Mouse (Mus musculus): ENCODE measurements around the gene Fam161b. TPM values are rescaled to one million over a fixed set of nuclear protein-coding genes. Genes with fewer than 3 reads are reported as not detected.
A peak's percentile ranks its signal among the peaks of the same experiment; 100 is the strongest.

Gene Fam161b
- polyA plus RNA-seq, 1 experiment from 2014 or later, result 0.91 TPM

DNA sequence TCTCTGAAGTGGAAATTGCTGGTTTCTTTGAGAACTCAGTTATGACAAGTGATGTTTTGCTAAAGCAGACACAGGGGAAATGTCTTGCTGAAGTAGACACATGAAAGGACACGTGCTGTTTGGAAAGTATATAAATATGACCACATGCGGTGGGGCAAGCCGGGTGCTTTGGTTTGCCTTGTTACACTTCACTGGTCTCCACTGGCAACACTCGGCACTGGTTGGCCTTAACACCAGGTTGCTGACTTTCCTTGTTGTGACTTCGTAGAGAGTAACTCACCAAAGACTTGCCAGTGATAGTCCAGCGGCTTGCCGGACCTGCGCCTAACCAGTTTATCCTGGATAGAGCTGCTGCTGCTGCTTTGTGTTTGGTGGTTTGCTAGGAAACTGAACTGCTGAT is 26.5 kb upstream of the Fam161b start:
- Histone ChIP-seq H3K9me3 (ENCODE audit: control insufficient read depth) (no peaks in the 10 kb centered on the region), H3K27me3 (replicated peaks; ENCODE audit: control insufficient read depth, insufficient read depth, low read length) (no peaks in the 10 kb centered on the region), H3K9ac (ENCODE audit: low read depth, low read length) (no peak overlapping the region), H3K27ac (ENCODE audit: low read depth, low read length) (no peak overlapping the region), H3K4me2 (replicated peaks; ENCODE audit: low read depth) (no peak overlapping the region), H3K4me1 (replicated peaks; ENCODE audit: control insufficient read depth, insufficient read depth, low read length) (0 out of 2 replicates have a peak, but pooled peaks cover 2% of the 10 kb centered on the region), H3K36me3 (ENCODE audit: control insufficient read depth, insufficient read depth) (peaks cover 41% of the 10 kb centered on the region), H3K4me3 (ENCODE audit: low read depth, low read length) (no peak overlapping the region)
- ATAC-seq, result no peak
- no peak for TF ChIP-seq CTCF (IDR thresholded peaks at IDR 0.05; ENCODE audit: low read depth)
- 90% methylated on average over 8 of the region's 8 CpGs for WGBS

DNA sequence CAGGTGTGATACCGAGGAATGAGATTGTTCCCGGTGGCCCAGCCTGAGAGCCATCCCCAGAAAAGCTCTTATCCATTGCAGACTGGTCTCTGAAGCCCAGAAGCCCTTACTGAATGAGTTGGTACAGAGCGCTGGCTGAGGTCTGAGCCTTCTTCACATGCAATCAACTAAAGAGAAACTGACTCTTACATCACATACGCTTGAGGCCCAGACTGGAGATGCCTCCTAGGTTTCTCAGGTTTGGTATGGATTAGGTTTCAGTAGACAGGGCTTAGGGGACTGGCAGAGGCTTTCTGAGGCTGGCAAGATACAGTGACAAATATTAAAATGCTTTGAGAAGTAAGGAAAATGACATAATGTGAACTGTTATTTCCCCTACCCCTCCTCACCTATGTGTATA is 23.8 kb upstream of the Fam161b start:
- WGBS, result 88% methylated on average over 4 of the region's 4 CpGs
- Histone ChIP-seq H3K27me3 (replicated peaks; ENCODE audit: control insufficient read depth, insufficient read depth, low read length) (no peaks in the 10 kb centered on the region), H3K4me2 (replicated peaks; ENCODE audit: low read depth) (no peak overlapping the region), H3K4me1 (replicated peaks; ENCODE audit: control insufficient read depth, insufficient read depth, low read length) (0 out of 2 replicates have a peak, but pooled peaks cover 2% of the 10 kb centered on the region), H3K27ac (ENCODE audit: low read depth, low read length) (peak overlapping the region; percentile 81), H3K9me3 (ENCODE audit: control insufficient read depth) (no peaks in the 10 kb centered on the region), H3K4me3 (ENCODE audit: low read depth, low read length) (no peak overlapping the region), H3K9ac (ENCODE audit: low read depth, low read length) (no peak overlapping the region), H3K36me3 (ENCODE audit: control insufficient read depth, insufficient read depth) (peaks cover 48% of the 10 kb centered on the region)
- TF ChIP-seq CTCF (IDR thresholded peaks at IDR 0.05; ENCODE audit: low read depth), result no peak
- no peak for ATAC-seq

DNA sequence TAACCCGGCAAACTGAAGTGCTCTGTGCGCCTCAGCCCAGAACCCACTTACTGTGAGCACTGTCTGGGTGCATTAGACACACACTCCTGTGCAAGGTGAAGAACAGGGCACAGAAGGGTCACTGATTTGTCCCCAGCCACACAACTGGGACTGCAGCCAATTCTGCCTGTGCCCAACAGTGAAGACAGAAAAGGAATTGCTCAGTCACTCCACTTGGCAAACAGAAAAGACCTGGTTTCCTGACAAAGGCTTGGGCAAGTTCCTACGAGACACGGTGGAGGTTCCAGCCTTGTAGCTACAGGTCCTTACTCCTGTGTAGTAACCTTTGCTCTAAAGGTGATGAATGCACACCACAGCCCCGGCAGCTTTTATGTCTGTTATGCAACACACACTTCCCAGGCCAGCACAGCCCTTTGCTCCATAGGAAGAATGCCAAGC is 23.0 kb upstream of the Fam161b start:
- peak; percentile 92 for ATAC-seq

DNA sequence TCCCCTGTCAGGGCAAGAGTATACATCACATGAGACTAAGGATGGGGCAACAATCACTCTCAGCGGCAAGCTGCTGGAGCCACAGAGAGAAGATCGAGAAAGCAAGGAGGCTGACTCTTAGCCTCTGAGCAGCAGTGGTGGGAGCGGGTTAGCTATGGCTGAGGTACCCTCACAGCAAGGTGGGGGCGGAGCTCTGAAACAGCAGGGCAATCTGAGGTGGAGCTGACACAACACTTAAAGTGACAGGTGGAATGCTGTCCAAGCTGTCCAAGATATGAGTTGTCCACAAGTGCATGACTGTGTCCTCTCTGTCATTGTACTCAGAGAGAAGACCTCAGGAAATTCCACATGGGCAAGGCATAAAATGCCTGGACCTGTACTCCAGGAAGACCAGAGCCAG is 20.7 kb upstream of the Fam161b start:
- 91% methylated on average over 4 of the region's 4 CpGs for WGBS
- no peak overlapping the region for H3K27ac ChIP-seq (ENCODE audit: low read depth, low read length)
- no peak for ATAC-seq
- H3K4me3 ChIP-seq (ENCODE audit: low read depth, low read length), result no peak overlapping the region
- no peaks in the 10 kb centered on the region for H3K27me3 ChIP-seq (replicated peaks; ENCODE audit: control insufficient read depth, insufficient read depth, low read length)
- H3K4me2 ChIP-seq (replicated peaks; ENCODE audit: low read depth), result no peak overlapping the region
- no peaks in the 10 kb centered on the region for H3K9me3 ChIP-seq (ENCODE audit: control insufficient read depth)
- H3K9ac ChIP-seq (ENCODE audit: low read depth, low read length), result no peak overlapping the region
- peaks cover 54% of the 10 kb centered on the region for H3K36me3 ChIP-seq (ENCODE audit: control insufficient read depth, insufficient read depth)
- TF ChIP-seq CTCF (IDR thresholded peaks at IDR 0.05; ENCODE audit: low read depth), result no peak
- 0 out of 2 replicates have a peak, but pooled peaks cover 2% of the 10 kb centered on the region for H3K4me1 ChIP-seq (replicated peaks; ENCODE audit: control insufficient read depth, insufficient read depth, low read length)

More for the DNA sequence above, 23.0 kb upstream of the Fam161b start:
- H3K9ac ChIP-seq (ENCODE audit: low read depth, low read length), result no peak overlapping the region
- WGBS, result 39% methylated on average over 5 of the region's 5 CpGs
- no peaks in the 10 kb centered on the region for H3K9me3 ChIP-seq (ENCODE audit: control insufficient read depth)
- H3K27me3 ChIP-seq (replicated peaks; ENCODE audit: control insufficient read depth, insufficient read depth, low read length), result no peaks in the 10 kb centered on the region
- no peak for TF ChIP-seq CTCF (IDR thresholded peaks at IDR 0.05; ENCODE audit: low read depth)
- H3K4me3 ChIP-seq (ENCODE audit: low read depth, low read length), result no peak overlapping the region
- H3K4me1 ChIP-seq (replicated peaks; ENCODE audit: control insufficient read depth, insufficient read depth, low read length), result 0 out of 2 replicates have a peak, but pooled peaks cover 2% of the 10 kb centered on the region
- H3K4me2 ChIP-seq (replicated peaks; ENCODE audit: low read depth), result no peak overlapping the region
- peaks cover 46% of the 10 kb centered on the region for H3K36me3 ChIP-seq (ENCODE audit: control insufficient read depth, insufficient read depth)
- H3K27ac ChIP-seq (ENCODE audit: low read depth, low read length), result peak overlapping the region; percentile 81

DNA sequence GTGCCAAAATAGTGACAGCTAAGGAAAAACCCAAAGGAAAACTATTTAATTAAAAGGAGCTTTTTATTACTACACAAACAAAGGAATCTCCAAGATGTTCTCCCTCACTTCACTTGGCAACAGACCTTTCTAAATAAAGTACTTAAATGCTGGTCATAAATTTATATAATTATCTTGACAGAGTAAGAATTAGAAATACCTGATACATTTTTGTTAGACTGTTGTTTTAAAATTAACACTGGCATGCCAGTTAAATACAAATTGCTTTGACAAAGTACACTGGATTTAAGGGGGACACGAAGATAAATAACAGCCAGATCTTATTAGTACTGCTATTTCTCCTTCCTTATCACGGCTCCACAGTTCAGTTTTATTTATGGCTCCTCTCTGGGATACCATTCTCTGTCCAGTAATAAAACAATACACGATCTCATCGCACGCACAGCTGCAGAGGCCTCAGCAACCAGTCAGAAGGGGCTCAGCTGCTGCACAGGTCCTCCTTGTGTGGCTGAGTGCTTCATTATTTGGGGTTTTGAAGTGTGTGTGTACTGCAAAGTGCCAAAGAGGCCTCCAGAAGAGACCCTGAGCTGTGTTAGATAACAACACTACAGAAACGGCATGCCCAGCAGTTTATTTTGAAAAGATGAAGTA is 12.3 kb upstream of the Fam161b start:
- Histone ChIP-seq H3K4me2 (replicated peaks; ENCODE audit: low read depth) (no peak overlapping the region), H3K9ac (ENCODE audit: low read depth, low read length) (no peak overlapping the region), H3K4me1 (replicated peaks; ENCODE audit: control insufficient read depth, insufficient read depth, low read length) (0 out of 2 replicates have a peak, but pooled peaks cover 3% of the 10 kb centered on the region), H3K4me3 (ENCODE audit: low read depth, low read length) (no peak overlapping the region), H3K27me3 (replicated peaks; ENCODE audit: control insufficient read depth, insufficient read depth, low read length) (no peaks in the 10 kb centered on the region), H3K27ac (ENCODE audit: low read depth, low read length) (no peak overlapping the region), H3K9me3 (ENCODE audit: control insufficient read depth) (no peaks in the 10 kb centered on the region), H3K36me3 (ENCODE audit: control insufficient read depth, insufficient read depth) (peaks cover 84% of the 10 kb centered on the region)
- 39% methylated on average over 6 of the region's 6 CpGs for WGBS
- no peak for TF ChIP-seq CTCF (IDR thresholded peaks at IDR 0.05; ENCODE audit: low read depth)
- no peak; the same call in 1 of the 2 replicates for ATAC-seq

DNA sequence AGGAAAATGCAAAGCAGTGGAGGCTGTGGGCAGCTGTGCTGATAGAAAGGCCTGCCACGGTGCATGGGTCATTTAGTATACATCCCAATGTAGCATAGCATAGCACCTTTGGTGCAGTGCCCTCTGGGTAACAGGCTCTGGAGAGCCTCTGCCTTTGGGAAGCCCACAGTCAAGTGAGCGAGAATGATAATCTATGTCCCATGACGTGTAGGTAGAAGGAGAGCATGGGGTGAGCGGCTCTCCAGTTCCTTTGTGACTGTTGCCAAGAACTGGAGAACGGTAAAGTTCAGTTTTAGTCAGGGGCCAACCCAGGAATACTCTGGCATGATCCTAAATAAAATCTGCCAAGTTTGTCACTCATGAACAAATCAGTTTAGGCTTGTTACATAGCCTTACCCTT is 10.0 kb upstream of the Fam161b start:
- no peak overlapping the region for H3K4me2 ChIP-seq (replicated peaks; ENCODE audit: low read depth)
- WGBS, result 91% methylated on average over 5 of the region's 5 CpGs
- no peak overlapping the region for H3K4me3 ChIP-seq (ENCODE audit: low read depth, low read length)
- 0 out of 2 replicates have a peak, but pooled peaks cover 3% of the 10 kb centered on the region for H3K4me1 ChIP-seq (replicated peaks; ENCODE audit: control insufficient read depth, insufficient read depth, low read length)
- H3K27ac ChIP-seq (ENCODE audit: low read depth, low read length), result no peak overlapping the region
- no peaks in the 10 kb centered on the region for H3K9me3 ChIP-seq (ENCODE audit: control insufficient read depth)
- peaks cover 80% of the 10 kb centered on the region for H3K36me3 ChIP-seq (ENCODE audit: control insufficient read depth, insufficient read depth)
- H3K9ac ChIP-seq (ENCODE audit: low read depth, low read length), result no peak overlapping the region
- ATAC-seq, result no peak
- no peak for TF ChIP-seq CTCF (IDR thresholded peaks at IDR 0.05; ENCODE audit: low read depth)
- no peaks in the 10 kb centered on the region for H3K27me3 ChIP-seq (replicated peaks; ENCODE audit: control insufficient read depth, insufficient read depth, low read length)
